Mouse (Mus musculus): ENCODE results near the gene Fn3k. TPM values are rescaled to one million over a fixed set of nuclear protein-coding genes. Genes with fewer than 3 reads are reported as not detected.

Gene Fn3k
- polyA plus RNA-seq, 1 experiment from 2014 or later, result 1.7 TPM

DNA sequence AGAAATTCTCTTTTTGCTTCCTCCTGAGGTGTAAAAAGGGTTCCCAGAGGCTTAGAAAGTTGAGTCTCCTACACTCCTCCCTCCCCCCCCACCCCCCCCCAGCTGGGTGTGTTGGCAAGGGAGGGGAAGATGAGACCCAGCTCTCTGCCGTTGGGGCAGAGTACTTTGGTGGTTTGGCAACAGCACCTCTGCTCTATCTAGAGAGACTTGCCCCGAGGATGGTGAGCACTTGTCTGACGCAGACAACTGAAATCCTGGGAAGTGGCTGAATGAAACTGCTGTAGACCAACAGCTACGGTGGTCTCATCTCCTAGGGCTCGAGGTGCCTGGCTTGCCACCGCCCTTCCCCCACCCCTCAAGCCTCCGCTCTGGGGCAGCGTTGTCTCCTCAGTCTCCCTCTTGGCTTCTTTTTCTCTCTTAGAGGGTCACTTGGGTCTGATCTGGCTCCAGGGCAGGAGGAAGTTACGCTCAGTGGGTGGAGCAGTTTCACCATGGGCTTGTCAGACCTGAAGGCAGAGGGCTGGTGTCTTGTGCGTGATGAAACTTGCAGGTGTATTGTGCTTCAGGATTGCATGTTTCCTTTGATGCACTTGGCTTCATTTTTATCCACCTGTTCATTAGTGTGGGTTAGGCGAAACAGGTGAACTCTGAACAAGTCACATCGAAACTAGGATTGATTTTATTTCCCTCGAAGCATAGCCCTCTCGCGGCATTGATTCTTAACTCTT, 44.9 kb downstream of the Fn3k start:
- DNase-seq (ENCODE audit: low spot score) (no peak), ATAC-seq (replicated peaks; ENCODE audit: low FRiP score) (no peak)
- Histone ChIP-seq H3K9me3 (ENCODE audit: control insufficient read depth, low read length) (no peaks in the 10 kb centered on the region), H3K4me3 (ENCODE audit: low read depth, low read length) (no peak overlapping the region), H3K4me2 (ENCODE audit: low read depth, low read length, severe bottlenecking) (no peak overlapping the region), H3K36me3 (ENCODE audit: control insufficient read depth, insufficient read depth, low read length) (no peaks in the 10 kb centered on the region; the same call in 1 of the 2 replicates), H3K9ac (ENCODE audit: low read length) (no peak overlapping the region), H3K27me3 (ENCODE audit: control insufficient read depth, insufficient read depth, low read length) (no peaks in the 10 kb centered on the region), H3K27ac (ENCODE audit: low read depth, low read length) (no peak overlapping the region), H3K4me1 (replicated peaks; ENCODE audit: control insufficient read depth, insufficient read depth, low read length) (no peaks in the 10 kb centered on the region)
- WGBS, result 92% methylated on average over 15 of the region's 15 CpGs

DNA sequence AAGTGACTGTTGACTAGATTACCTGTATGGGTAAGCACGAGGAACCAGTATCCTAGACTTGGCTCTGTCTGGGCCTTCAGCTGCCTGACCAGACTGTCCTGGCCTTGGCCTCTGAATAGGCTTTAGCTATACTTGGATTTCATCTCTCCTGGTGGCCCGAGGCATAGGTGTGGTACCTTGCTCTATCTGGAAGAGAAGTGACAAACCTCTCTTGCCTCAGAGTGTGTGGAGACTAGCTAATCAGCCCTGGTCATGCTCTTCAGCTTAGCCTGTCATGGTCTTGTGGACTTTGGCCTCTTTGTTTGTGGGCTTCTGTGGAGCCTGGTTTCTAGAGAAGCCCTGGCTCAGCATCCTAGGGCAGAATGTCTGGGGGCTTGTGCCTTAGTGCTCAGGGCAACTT, 46.4 kb downstream of the Fn3k start:
- Histone ChIP-seq H3K9me3 (ENCODE audit: control insufficient read depth, low read length) (no peaks in the 10 kb centered on the region), H3K4me2 (ENCODE audit: low read depth, low read length, severe bottlenecking) (no peak overlapping the region), H3K27me3 (ENCODE audit: control insufficient read depth, insufficient read depth, low read length) (no peaks in the 10 kb centered on the region), H3K4me1 (replicated peaks; ENCODE audit: control insufficient read depth, insufficient read depth, low read length) (no peaks in the 10 kb centered on the region), H3K36me3 (ENCODE audit: control insufficient read depth, insufficient read depth, low read length) (no peaks in the 10 kb centered on the region; the same call in 1 of the 2 replicates), H3K4me3 (ENCODE audit: low read depth, low read length) (no peak overlapping the region), H3K27ac (ENCODE audit: low read depth, low read length) (no peak overlapping the region), H3K9ac (ENCODE audit: low read length) (no peak overlapping the region)
- 87% methylated on average over 2 of the region's 2 CpGs for WGBS
- no peak for ATAC-seq (replicated peaks; ENCODE audit: low FRiP score)
- DNase-seq (ENCODE audit: low spot score), result no peak

DNA sequence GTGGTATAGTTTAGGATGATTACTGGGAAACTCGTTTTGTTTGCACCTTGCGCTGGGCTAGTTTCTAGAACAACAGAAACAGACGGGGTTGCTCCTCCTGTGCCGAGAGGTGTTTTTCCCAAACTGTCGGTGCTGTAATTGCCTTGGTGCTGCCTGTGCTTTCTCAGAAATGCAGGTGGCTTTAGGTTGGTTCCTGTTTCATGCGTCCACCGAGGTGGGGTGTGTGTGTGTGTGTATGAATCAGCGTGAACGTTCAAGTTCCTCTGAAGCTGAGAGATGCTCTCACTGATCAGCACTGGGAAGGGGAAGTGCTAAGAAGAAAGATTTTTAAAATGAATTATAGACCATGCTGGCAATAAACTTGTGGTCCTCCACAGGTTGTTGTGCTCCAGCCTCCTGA, 51.2 kb downstream of the Fn3k start:
- H3K9ac ChIP-seq (ENCODE audit: low read length), result no peak overlapping the region
- WGBS, result 92% methylated on average over 9 of the region's 9 CpGs
- no peak overlapping the region for H3K4me2 ChIP-seq (ENCODE audit: low read depth, low read length, severe bottlenecking)
- H3K36me3 ChIP-seq (ENCODE audit: control insufficient read depth, insufficient read depth, low read length), result no peaks in the 10 kb centered on the region
- no peaks in the 10 kb centered on the region for H3K27me3 ChIP-seq (ENCODE audit: control insufficient read depth, insufficient read depth, low read length)
- H3K9me3 ChIP-seq (ENCODE audit: control insufficient read depth, low read length), result no peaks in the 10 kb centered on the region
- H3K4me1 ChIP-seq (replicated peaks; ENCODE audit: control insufficient read depth, insufficient read depth, low read length), result no peaks in the 10 kb centered on the region
- no peak for DNase-seq (ENCODE audit: low spot score)
- H3K4me3 ChIP-seq (ENCODE audit: low read depth, low read length), result no peak overlapping the region
- ATAC-seq (replicated peaks; ENCODE audit: low FRiP score), result no peak
- H3K27ac ChIP-seq (ENCODE audit: low read depth, low read length), result no peak overlapping the region

DNA sequence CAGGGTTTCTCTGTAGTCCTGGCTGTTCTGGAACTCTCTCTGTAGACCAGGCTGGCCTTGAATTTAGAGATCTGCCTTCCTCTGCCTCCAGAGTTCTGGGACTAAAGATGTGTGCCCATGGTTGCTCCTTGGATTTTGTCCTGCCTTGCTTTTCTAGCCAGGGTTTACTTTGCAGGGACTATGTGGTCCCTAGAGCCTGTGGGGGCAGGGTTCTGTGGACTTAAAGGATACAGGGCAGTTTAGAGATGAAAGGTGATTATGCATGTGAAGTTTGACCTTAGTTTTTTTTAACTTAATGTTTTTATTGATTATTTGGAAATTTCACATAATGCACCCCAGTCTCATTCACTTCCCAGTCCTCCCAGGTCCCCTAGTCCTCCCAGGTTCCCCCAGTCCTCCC, 55.9 kb downstream of the Fn3k start:
- Histone ChIP-seq H3K27me3 (ENCODE audit: control insufficient read depth, insufficient read depth, low read length) (no peaks in the 10 kb centered on the region), H3K9ac (ENCODE audit: low read length) (no peak overlapping the region), H3K4me1 (replicated peaks; ENCODE audit: control insufficient read depth, insufficient read depth, low read length) (no peaks in the 10 kb centered on the region), H3K4me2 (ENCODE audit: low read depth, low read length, severe bottlenecking) (no peak overlapping the region), H3K36me3 (ENCODE audit: control insufficient read depth, insufficient read depth, low read length) (no peaks in the 10 kb centered on the region), H3K27ac (ENCODE audit: low read depth, low read length) (no peak overlapping the region), H3K4me3 (ENCODE audit: low read depth, low read length) (no peak overlapping the region), H3K9me3 (ENCODE audit: control insufficient read depth, low read length) (no peaks in the 10 kb centered on the region)
- DNase-seq (ENCODE audit: low spot score) (no peak), ATAC-seq (replicated peaks; ENCODE audit: low FRiP score) (no peak)

Small RNA genes lying within 50 kb of the gene (microRNA-seq; reads per million reads assigned to microRNA genes)
- not detected for gene Mir7236 (ENCODE audit: insufficient number of aligned reads)

Other genes starting within 250 kb of the Fn3k start
- gene Hexdc, start 230.5 kb upstream of the Fn3k start, polyA plus RNA-seq (2014; fragmentation: Nextera tagmentation; extraction: Ambion mirVana), result 7.3 and 7.8 TPM in 2 replicates
- gene Ogfod3, start 230.2 kb upstream of the Fn3k start, polyA plus RNA-seq (2014; fragmentation: Nextera tagmentation; extraction: Ambion mirVana), result 20.3 and 20.5 TPM in 2 replicates
- 31.7 and 39.2 TPM in 2 replicates for gene Cybc1, start 205.6 kb upstream of the Fn3k start, polyA plus RNA-seq (2014; fragmentation: Nextera tagmentation; extraction: Ambion mirVana)
- 58.9 and 70.1 TPM in 2 replicates for gene Narf, start 197.7 kb upstream of the Fn3k start, polyA plus RNA-seq (2014; fragmentation: Nextera tagmentation; extraction: Ambion mirVana)
- 16.4 and 21.8 TPM in 2 replicates for gene Foxk2, start 174.9 kb upstream of the Fn3k start, polyA plus RNA-seq (2014; fragmentation: Nextera tagmentation; extraction: Ambion mirVana)
- 99.3 and 107 TPM in 2 replicates for gene Wdr45b, start 80.5 kb upstream of the Fn3k start, polyA plus RNA-seq (2014; fragmentation: Nextera tagmentation; extraction: Ambion mirVana)
- 1.9 and 2.0 TPM in 2 replicates for gene Rab40b, start 46.7 kb upstream of the Fn3k start, polyA plus RNA-seq (2014; fragmentation: Nextera tagmentation; extraction: Ambion mirVana)
- 8.5 and 8.9 TPM in 2 replicates for gene Fn3krp, start 13.5 kb upstream of the Fn3k start, polyA plus RNA-seq (2014; fragmentation: Nextera tagmentation; extraction: Ambion mirVana)
- 49.8 and 54.9 TPM in 2 replicates for gene Tbcd, start 17.0 kb downstream of the Fn3k start, polyA plus RNA-seq (2014; fragmentation: Nextera tagmentation; extraction: Ambion mirVana)
- 0.48 and 0.56 TPM in 2 replicates for gene Zfp750, start 84.4 kb downstream of the Fn3k start, polyA plus RNA-seq (2014; fragmentation: Nextera tagmentation; extraction: Ambion mirVana)
- gene B3gntl1, start 238.2 kb downstream of the Fn3k start, polyA plus RNA-seq (2014; fragmentation: Nextera tagmentation; extraction: Ambion mirVana), result 7.4 and 7.6 TPM in 2 replicates